Mouse (Mus musculus) midbrain, embryonic 12.5 days (tissue): ENCODE measurements around the gene Primpol. TPM values are rescaled to one million over a fixed set of nuclear protein-coding genes. Genes with fewer than 3 reads are reported as not detected.
"Not testable (repeated sequence)": the region's sequence is repeated elsewhere in the genome, so short reads cannot be mapped to it uniquely, and the experiment has no call there.

Source experiments
- ATAC-seq: fragments of 200-750 bp; cut with Nextera tagmentation; 2 replicates; pipeline ENCODE4 v1.8.0; 2017; ENCODE audit warnings: low read depth, moderate TSS enrichment, moderate library complexity; ENCODE audit not compliant: low FRiP score
- H3K27ac ChIP-seq: fragments of 300-500 bp; sonication (generic); replicated peaks from 2 replicates; pipeline ENCODE4 v1.5.1; 2016; ENCODE audit warnings: mild to moderate bottlenecking
- H3K27me3 ChIP-seq: fragments of 300-500 bp; sonication (generic); 2 replicates; pipeline ENCODE4 v1.6.1; 2016; ENCODE audit warnings: mild to moderate bottlenecking
- H3K36me3 ChIP-seq: fragments of 300-500 bp; sonication (generic); 2 replicates; pipeline ENCODE4 v1.6.1; 2016
- H3K4me1 ChIP-seq: fragments of 300-500 bp; sonication (generic); 2 replicates; pipeline ENCODE4 v1.6.1; 2016
- H3K4me2 ChIP-seq: fragments of 300-500 bp; sonication (generic); replicated peaks from 2 replicates; pipeline ENCODE4 v1.6.1; 2016; ENCODE audit warnings: mild to moderate bottlenecking, moderate library complexity
- H3K4me3 ChIP-seq: fragments of 300-500 bp; sonication (generic); 2 replicates; pipeline ENCODE4 v1.5.1; 2016; ENCODE audit warnings: mild to moderate bottlenecking
- H3K9ac ChIP-seq: fragments of 300-500 bp; sonication (generic); replicated peaks from 2 replicates; pipeline ENCODE4 v1.6.1; 2016; ENCODE audit warnings: mild to moderate bottlenecking, moderate library complexity
- H3K9me3 ChIP-seq: fragments of 300-500 bp; sonication (generic); 2 replicates; pipeline ENCODE4 v1.6.1; 2016; ENCODE audit warnings: mild to moderate bottlenecking
- WGBS: fragments of 180-500 bp; shearing (Covaris S2); methylation state at CpG from one replicate; pipeline ENCODE4 v1.1.7; 2016; 5-methylcytosine and 5-hydroxymethylcytosine counted together
- polyA plus RNA-seq: library from polyadenylated mRNA; unstranded; fragments of >200 nt; fragmentation: Nextera tagmentation; extraction: Ambion mirVana; gene quantifications from 2 replicates; pipeline ENCODE4 v1.2.1, GENCODE M21; 2016

Primpol gene
- polyA plus RNA-seq, 1 experiment from 2014 or later = 9.7 TPM

- no peaks in the 10 kb centered on the region for H3K36me3 ChIP-seq
- H3K27me3 ChIP-seq = no peaks in the 10 kb centered on the region
- ATAC-seq = no peak
- no peaks in the 10 kb centered on the region for H3K4me1 ChIP-seq
- H3K9ac ChIP-seq = no peak overlapping the region
- no peak overlapping the region for H3K4me3 ChIP-seq
- 96% methylated on average over 7 of the region's 7 CpGs for WGBS
- no peak overlapping the region for H3K27ac ChIP-seq
- H3K9me3 ChIP-seq = no peaks in the 10 kb centered on the region
- no peak overlapping the region for H3K4me2 ChIP-seq
Measured at GRCm38 (mm10) chr8:46599314-46599904, 17.6 kb downstream of the Primpol start.

DNA sequence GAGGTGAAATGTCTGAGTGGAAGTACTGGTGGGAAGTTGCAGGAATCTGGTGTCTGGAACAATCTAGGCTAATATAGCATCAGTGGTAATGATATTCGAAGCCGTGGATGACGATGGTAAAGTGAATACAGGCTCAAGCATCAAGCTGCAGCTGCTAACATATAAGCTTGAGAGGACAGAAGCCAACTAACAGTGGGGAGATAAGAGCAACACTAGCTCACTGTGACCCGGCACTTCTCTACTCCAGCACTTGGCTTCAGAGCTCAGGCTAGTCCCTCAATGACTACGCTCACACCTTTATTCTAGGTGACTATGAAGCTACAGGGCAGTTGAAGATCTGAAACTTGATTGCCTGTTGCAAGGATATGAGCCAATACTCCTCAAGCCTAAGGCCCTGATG is 18.3 kb downstream of the Primpol start:
- no peaks in the 10 kb centered on the region for H3K36me3 ChIP-seq
- no peaks in the 10 kb centered on the region for H3K27me3 ChIP-seq
- no peak for ATAC-seq
- no peak overlapping the region for H3K27ac ChIP-seq
- WGBS = 96% methylated on average over 5 of the region's 5 CpGs
- H3K9me3 ChIP-seq = no peaks in the 10 kb centered on the region
- H3K4me2 ChIP-seq = no peak overlapping the region
- no peak overlapping the region for H3K9ac ChIP-seq
- H3K4me3 ChIP-seq = no peak overlapping the region
- no peaks in the 10 kb centered on the region for H3K4me1 ChIP-seq

- Histone ChIP-seq H3K36me3 (no peaks in the 10 kb centered on the region), H3K9me3 (no peaks in the 10 kb centered on the region), H3K9ac (no peak overlapping the region), H3K4me2 (no peak overlapping the region), H3K4me1 (no peaks in the 10 kb centered on the region), H3K27me3 (no peaks in the 10 kb centered on the region), H3K27ac (no peak overlapping the region), H3K4me3 (no peak overlapping the region)
- no peak for ATAC-seq
- 94% methylated on average over 2 of the region's 2 CpGs for WGBS
Measured at GRCm38 (mm10) chr8:46598114-46598513, 18.9 kb downstream of the Primpol start.

GRCm38 (mm10) chr8:46597411-46597810 is 19.6 kb downstream of the Primpol start:
- ATAC-seq = no peak
- H3K4me3 ChIP-seq = no peak overlapping the region
- no peak overlapping the region for H3K9ac ChIP-seq
- no peaks in the 10 kb centered on the region for H3K36me3 ChIP-seq
- H3K4me2 ChIP-seq = no peak overlapping the region
- no peaks in the 10 kb centered on the region for H3K9me3 ChIP-seq
- 84% methylated on average over 2 of the region's 2 CpGs for WGBS
- no peaks in the 10 kb centered on the region for H3K27me3 ChIP-seq
- H3K4me1 ChIP-seq = no peaks in the 10 kb centered on the region
- H3K27ac ChIP-seq = no peak overlapping the region

GRCm38 (mm10) chr8:46596530-46596929 is 20.5 kb downstream of the Primpol start:
- Histone ChIP-seq H3K4me1 (no peaks in the 10 kb centered on the region), H3K36me3 (no peaks in the 10 kb centered on the region), H3K4me2 (no peak overlapping the region), H3K27me3 (no peaks in the 10 kb centered on the region), H3K9me3 (no peaks in the 10 kb centered on the region), H3K27ac (no peak overlapping the region), H3K4me3 (no peak overlapping the region), H3K9ac (no peak overlapping the region)
- no peak for ATAC-seq
- WGBS = 91% methylated on average over 2 of the region's 2 CpGs

- Histone ChIP-seq H3K4me1 (no peaks in the 10 kb centered on the region), H3K9me3 (no peaks in the 10 kb centered on the region), H3K27me3 (no peaks in the 10 kb centered on the region), H3K27ac (no peak overlapping the region), H3K4me2 (no peak overlapping the region), H3K4me3 (no peak overlapping the region), H3K9ac (no peak overlapping the region), H3K36me3 (no peaks in the 10 kb centered on the region)
- ATAC-seq = no peak
- WGBS = 81% methylated on average over 2 of the region's 2 CpGs
Measured at GRCm38 (mm10) chr8:46595593-46595992, 21.4 kb downstream of the Primpol start.

GRCm38 (mm10) chr8:46593772-46594171 is 23.2 kb downstream of the Primpol start:
- Histone ChIP-seq H3K4me1 (no peaks in the 10 kb centered on the region), H3K4me3 (no peak overlapping the region), H3K36me3 (no peaks in the 10 kb centered on the region), H3K27ac (no peak overlapping the region), H3K9ac (no peak overlapping the region), H3K9me3 (no peaks in the 10 kb centered on the region), H3K27me3 (no peaks in the 10 kb centered on the region), H3K4me2 (no peak overlapping the region)
- 88% methylated on average over 2 of the region's 2 CpGs for WGBS
- ATAC-seq = no peak

DNA sequence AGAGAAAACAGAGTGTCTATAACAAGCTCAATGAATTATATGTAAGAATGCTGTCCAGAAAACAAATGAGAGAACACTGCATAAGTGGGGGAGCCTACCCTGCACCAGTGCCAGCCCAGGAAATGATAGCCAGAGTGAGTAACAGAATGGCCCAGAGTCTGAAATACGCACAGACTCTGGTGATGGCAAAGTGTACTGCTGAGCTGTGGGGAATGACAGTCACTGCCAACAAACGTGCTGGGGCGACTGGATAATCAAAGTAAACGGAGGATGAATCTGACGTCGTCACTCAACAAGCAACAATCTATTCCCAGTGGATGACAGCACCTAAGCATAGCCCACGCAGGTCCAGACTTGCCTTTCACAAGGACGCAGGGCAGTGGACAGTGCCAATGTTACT is 23.9 kb downstream of the Primpol start:
- WGBS = 90% methylated on average over 8 of the region's 8 CpGs
- H3K9me3 ChIP-seq = no peaks in the 10 kb centered on the region
- H3K4me2 ChIP-seq = no peak overlapping the region
- H3K4me3 ChIP-seq = no peak overlapping the region
- H3K9ac ChIP-seq = no peak overlapping the region
- H3K27me3 ChIP-seq = no peaks in the 10 kb centered on the region
- H3K27ac ChIP-seq = no peak overlapping the region
- no peaks in the 10 kb centered on the region for H3K4me1 ChIP-seq
- H3K36me3 ChIP-seq = no peaks in the 10 kb centered on the region
- no peak for ATAC-seq

- H3K4me3 ChIP-seq = no peak overlapping the region
- H3K36me3 ChIP-seq = no peaks in the 10 kb centered on the region
- no peaks in the 10 kb centered on the region for H3K4me1 ChIP-seq
- H3K27me3 ChIP-seq = no peaks in the 10 kb centered on the region
- H3K27ac ChIP-seq = no peak overlapping the region
- no peak overlapping the region for H3K4me2 ChIP-seq
- H3K9ac ChIP-seq = no peak overlapping the region
- no peaks in the 10 kb centered on the region for H3K9me3 ChIP-seq
- ATAC-seq = no peak
- WGBS = 94% methylated on average over 2 of the region's 2 CpGs
Measured at GRCm38 (mm10) chr8:46588663-46589062, 28.3 kb downstream of the Primpol start.

DNA sequence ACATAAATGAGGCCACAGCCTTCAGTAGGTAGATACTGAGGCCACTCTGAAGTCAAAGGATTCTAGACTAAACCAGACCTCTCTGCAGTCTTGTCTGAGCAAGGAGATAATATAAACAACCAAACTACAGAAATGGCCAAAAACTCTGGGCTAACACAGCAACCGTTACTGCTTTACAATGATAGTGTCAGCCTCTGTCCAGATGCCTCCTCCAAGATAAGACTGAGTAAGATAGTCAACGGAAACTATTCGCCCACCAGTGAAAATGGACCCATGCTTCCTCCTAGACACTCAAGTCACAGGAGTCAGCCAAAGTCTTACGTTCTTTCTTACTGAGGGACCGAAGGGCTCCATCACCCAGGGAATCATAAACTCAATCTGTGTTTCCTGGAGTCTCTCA is 29.1 kb downstream of the Primpol start:
- Histone ChIP-seq H3K4me3 (no peak overlapping the region), H3K27ac (no peak overlapping the region), H3K4me2 (no peak overlapping the region), H3K36me3 (no peaks in the 10 kb centered on the region), H3K27me3 (no peaks in the 10 kb centered on the region), H3K9ac (no peak overlapping the region), H3K4me1 (no peaks in the 10 kb centered on the region), H3K9me3 (no peaks in the 10 kb centered on the region)
- ATAC-seq = no peak
- 91% methylated on average over 5 of the region's 5 CpGs for WGBS

- Histone ChIP-seq H3K27ac (no peak overlapping the region), H3K9ac (no peak overlapping the region), H3K27me3 (no peaks in the 10 kb centered on the region), H3K9me3 (no peaks in the 10 kb centered on the region), H3K4me1 (no peaks in the 10 kb centered on the region), H3K36me3 (no peaks in the 10 kb centered on the region), H3K4me2 (no peak overlapping the region), H3K4me3 (no peak overlapping the region)
- ATAC-seq = no peak
- WGBS = 88% methylated on average over 3 of the region's 3 CpGs
Measured at GRCm38 (mm10) chr8:46585576-46585975, 31.4 kb downstream of the Primpol start.

GRCm38 (mm10) chr8:46584328-46584727 is 32.7 kb downstream of the Primpol start:
- not testable (repeated sequence) for H3K4me1 ChIP-seq, H3K4me3 ChIP-seq, ATAC-seq, H3K9me3 ChIP-seq, H3K27me3 ChIP-seq, H3K9ac ChIP-seq, H3K4me2 ChIP-seq, H3K27ac ChIP-seq, H3K36me3 ChIP-seq
- 42% methylated on average over 4 of the region's 4 CpGs for WGBS

DNA sequence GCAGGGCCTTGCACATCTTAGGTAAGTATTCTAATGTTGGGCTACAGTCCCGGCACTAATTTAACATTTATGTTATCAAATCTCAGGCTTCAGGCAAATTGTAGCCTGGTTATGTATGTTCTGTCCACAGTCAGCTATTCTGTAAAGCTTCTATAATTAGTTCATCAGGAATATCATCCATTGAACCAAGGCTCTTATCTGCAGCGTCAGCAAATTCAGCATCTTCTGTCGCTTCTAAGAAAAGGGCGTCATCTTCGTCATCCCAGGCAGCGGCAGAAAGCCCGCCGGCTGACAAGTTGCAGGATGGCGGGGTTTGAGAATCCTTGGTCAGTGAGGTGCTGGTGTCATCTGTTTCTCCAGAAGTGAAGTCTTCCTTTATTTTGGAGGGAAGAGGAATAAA is 38.2 kb downstream of the Primpol start:
- peaks cover 43% of the 10 kb centered on the region for H3K36me3 ChIP-seq
- no peak overlapping the region for H3K4me3 ChIP-seq
- ATAC-seq = no peak
- H3K9ac ChIP-seq = no peak overlapping the region
- WGBS = 94% methylated on average over 9 of the region's 9 CpGs
- H3K27me3 ChIP-seq = no peaks in the 10 kb centered on the region
- H3K4me2 ChIP-seq = no peak overlapping the region
- no peak overlapping the region for H3K27ac ChIP-seq
- no peaks in the 10 kb centered on the region for H3K4me1 ChIP-seq
- H3K9me3 ChIP-seq = no peaks in the 10 kb centered on the region
